Mouse (Mus musculus): ENCODE results near the gene Cdkal1. TPM values are rescaled to one million over a fixed set of nuclear protein-coding genes. Genes with fewer than 3 reads are reported as not detected.

The Cdkal1 gene
- polyA plus RNA-seq, 1 experiment from 2014 or later, result 35.4 TPM

DNA sequence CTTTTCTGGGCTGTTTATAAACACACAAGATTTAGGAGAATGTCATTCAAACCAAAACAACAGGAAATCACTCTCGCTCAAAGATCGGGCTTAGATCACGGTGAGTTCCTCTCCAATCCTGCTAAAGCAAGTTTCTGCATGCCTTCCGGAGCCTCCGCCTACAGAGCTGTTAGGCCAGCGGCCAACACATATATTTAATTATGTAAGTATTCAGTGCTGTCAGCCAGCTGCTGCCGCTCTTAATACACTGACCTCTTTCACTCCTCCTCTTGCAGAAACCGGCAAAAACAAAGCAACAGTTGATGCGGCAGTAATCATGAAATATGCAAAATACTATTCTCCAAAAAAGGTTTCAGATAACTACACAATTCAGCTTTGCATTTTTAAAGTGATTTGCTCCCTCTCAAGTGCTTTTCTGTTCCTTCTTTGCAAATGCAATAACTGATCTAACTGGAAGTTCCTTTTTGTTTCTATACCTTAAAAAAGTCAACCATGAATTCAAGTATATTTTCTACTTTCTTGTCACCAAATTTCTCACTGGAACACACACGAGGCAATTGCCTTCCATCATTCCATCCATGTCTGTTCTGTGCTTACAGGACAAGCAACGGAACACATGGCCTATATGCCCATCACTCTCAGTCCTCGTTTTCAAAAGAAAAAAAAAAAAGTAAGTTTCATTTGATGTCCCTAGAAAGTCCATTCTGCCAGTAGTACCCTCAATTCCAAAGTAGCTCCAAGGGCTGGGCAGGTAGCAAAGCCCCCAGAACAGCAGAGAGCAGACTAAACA, 85.6 kb downstream of the Cdkal1 start:
- 13% methylated on average over 12 of the region's 12 CpGs for WGBS
- no peaks in the 10 kb centered on the region for H3K27me3 ChIP-seq (ENCODE audit: insufficient read depth, low read length)
- no peak overlapping the region for H3K9ac ChIP-seq
- no peak overlapping the region for H3K4me3 ChIP-seq (ENCODE audit: low read depth, low read length)
- H3K27ac ChIP-seq (ENCODE audit: low read depth), result peak overlapping the region; percentile 64
- peak; percentile 90 for ATAC-seq (ENCODE audit: insufficient read depth)
- H3K4me1 ChIP-seq (ENCODE audit: insufficient read depth), result peaks cover 42% of the 10 kb centered on the region
- H3K36me3 ChIP-seq (ENCODE audit: insufficient read depth), result no peaks in the 10 kb centered on the region
- H3K4me2 ChIP-seq, result peak overlapping the region; percentile 6
- H3K9me3 ChIP-seq (ENCODE audit: low read depth, low read length), result no peaks in the 10 kb centered on the region
- TF ChIP-seq CTCF (IDR thresholded peaks at IDR 0.05; ENCODE audit: low read depth), result no peak
- DNase-seq, result peak; percentile 96

DNA sequence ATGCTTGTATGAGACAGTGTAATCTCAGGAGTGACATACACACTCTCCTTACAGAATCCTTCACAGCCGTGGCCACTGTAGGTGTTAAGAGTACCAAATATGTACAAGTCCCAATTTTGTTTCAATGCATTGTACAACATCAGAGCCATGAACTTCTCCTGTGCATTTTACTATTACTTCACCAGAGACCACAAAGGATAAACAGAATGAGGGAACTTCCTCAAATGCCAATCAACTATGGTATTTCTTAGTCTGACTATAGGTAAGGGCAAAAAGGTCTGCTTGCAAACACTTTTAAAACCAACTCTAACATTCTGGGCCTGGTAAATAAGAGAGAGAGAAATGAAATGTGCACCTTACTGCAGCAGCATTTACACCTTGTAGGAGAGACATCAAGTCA, 87.4 kb downstream of the Cdkal1 start:
- no peak for DNase-seq
- no peak for TF ChIP-seq CTCF (IDR thresholded peaks at IDR 0.05; ENCODE audit: low read depth)
- no peak for ATAC-seq (ENCODE audit: insufficient read depth)
- no peak overlapping the region for H3K9ac ChIP-seq
- H3K4me2 ChIP-seq, result no peak overlapping the region
- no peaks in the 10 kb centered on the region for H3K36me3 ChIP-seq (ENCODE audit: insufficient read depth)
- H3K27ac ChIP-seq (ENCODE audit: low read depth), result no peak overlapping the region
- H3K4me1 ChIP-seq (ENCODE audit: insufficient read depth), result peaks cover 32% of the 10 kb centered on the region
- no peak overlapping the region for H3K4me3 ChIP-seq (ENCODE audit: low read depth, low read length)
- 48% methylated on average over 1 of the region's 1 CpGs for WGBS
- no peaks in the 10 kb centered on the region for H3K9me3 ChIP-seq (ENCODE audit: low read depth, low read length)
- H3K27me3 ChIP-seq (ENCODE audit: insufficient read depth, low read length), result no peaks in the 10 kb centered on the region

DNA sequence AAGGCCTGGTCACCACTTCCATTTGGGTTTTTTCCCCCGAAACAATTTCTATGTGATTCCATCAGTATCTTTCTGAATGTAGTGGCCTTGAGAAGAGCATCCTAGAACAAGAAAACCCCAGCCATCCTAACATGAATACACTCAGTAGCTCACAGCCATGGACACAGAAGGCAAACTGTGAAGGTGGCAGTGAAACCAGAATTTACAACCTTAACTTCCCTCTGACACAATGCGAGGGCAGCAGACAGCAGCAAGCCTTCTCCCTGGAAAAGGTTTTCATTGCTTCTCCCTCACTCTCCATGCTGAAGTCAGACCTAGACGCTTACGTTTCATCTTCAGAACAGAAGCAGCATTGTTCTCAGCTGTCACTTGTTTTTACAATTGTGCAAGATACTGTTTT, 87.9 kb downstream of the Cdkal1 start:
- Histone ChIP-seq H3K27me3 (ENCODE audit: insufficient read depth, low read length) (no peaks in the 10 kb centered on the region), H3K9ac (no peak overlapping the region), H3K4me2 (no peak overlapping the region), H3K4me1 (ENCODE audit: insufficient read depth) (peaks cover 28% of the 10 kb centered on the region), H3K4me3 (ENCODE audit: low read depth, low read length) (no peak overlapping the region), H3K27ac (ENCODE audit: low read depth) (peak overlapping the region; percentile 68), H3K36me3 (ENCODE audit: insufficient read depth) (no peaks in the 10 kb centered on the region), H3K9me3 (ENCODE audit: low read depth, low read length) (no peaks in the 10 kb centered on the region)
- no peak for TF ChIP-seq CTCF (IDR thresholded peaks at IDR 0.05; ENCODE audit: low read depth)
- ATAC-seq (ENCODE audit: insufficient read depth) (no peak), DNase-seq (no peak)
- 61% methylated on average over 4 of the region's 4 CpGs for WGBS

DNA sequence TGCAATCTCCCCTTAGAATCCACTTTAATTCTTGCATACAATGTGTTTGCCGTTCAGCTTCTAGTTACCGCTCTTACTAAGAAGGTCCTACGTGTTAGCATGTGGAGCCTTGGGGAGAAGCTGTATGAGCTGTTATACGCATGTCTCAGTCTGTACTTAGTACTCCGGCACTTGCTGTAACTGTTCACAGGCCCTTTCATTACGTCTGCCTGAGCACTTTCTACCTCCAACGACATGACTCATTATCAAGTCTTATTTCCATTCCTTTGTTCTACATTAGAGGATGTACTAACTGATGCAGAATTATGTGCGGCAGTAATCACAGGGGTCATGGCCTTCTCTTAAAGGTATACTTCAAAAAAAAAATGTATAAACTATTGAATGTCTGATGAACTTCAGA, 89.1 kb downstream of the Cdkal1 start:
- Histone ChIP-seq H3K4me1 (ENCODE audit: insufficient read depth) (peaks cover 25% of the 10 kb centered on the region), H3K27ac (ENCODE audit: low read depth) (no peak overlapping the region), H3K9ac (no peak overlapping the region), H3K27me3 (ENCODE audit: insufficient read depth, low read length) (no peaks in the 10 kb centered on the region), H3K36me3 (ENCODE audit: insufficient read depth) (no peaks in the 10 kb centered on the region), H3K4me3 (ENCODE audit: low read depth, low read length) (no peak overlapping the region), H3K9me3 (ENCODE audit: low read depth, low read length) (no peaks in the 10 kb centered on the region), H3K4me2 (no peak overlapping the region)
- no peak for TF ChIP-seq CTCF (IDR thresholded peaks at IDR 0.05; ENCODE audit: low read depth)
- DNase-seq (no peak), ATAC-seq (ENCODE audit: insufficient read depth) (no peak)
- WGBS, result 60% methylated on average over 8 of the region's 8 CpGs

GRCm38 (mm10) chr13:29765296-29765695, 90.2 kb downstream of the Cdkal1 start:
- Histone ChIP-seq H3K27me3 (ENCODE audit: insufficient read depth, low read length) (no peaks in the 10 kb centered on the region), H3K4me3 (ENCODE audit: low read depth, low read length) (no peak overlapping the region), H3K9me3 (ENCODE audit: low read depth, low read length) (no peaks in the 10 kb centered on the region), H3K27ac (ENCODE audit: low read depth) (0 out of 2 replicates have a peak overlapping the region, but pooled peaks have one; percentile 14), H3K9ac (no peak overlapping the region), H3K4me1 (ENCODE audit: insufficient read depth) (peaks cover 18% of the 10 kb centered on the region), H3K36me3 (ENCODE audit: insufficient read depth) (no peaks in the 10 kb centered on the region), H3K4me2 (no peak overlapping the region)
- 15% methylated on average over 3 of the region's 3 CpGs for WGBS
- ATAC-seq (ENCODE audit: insufficient read depth) (no peak), DNase-seq (no peak)
- no peak for TF ChIP-seq CTCF (IDR thresholded peaks at IDR 0.05; ENCODE audit: low read depth)

DNA sequence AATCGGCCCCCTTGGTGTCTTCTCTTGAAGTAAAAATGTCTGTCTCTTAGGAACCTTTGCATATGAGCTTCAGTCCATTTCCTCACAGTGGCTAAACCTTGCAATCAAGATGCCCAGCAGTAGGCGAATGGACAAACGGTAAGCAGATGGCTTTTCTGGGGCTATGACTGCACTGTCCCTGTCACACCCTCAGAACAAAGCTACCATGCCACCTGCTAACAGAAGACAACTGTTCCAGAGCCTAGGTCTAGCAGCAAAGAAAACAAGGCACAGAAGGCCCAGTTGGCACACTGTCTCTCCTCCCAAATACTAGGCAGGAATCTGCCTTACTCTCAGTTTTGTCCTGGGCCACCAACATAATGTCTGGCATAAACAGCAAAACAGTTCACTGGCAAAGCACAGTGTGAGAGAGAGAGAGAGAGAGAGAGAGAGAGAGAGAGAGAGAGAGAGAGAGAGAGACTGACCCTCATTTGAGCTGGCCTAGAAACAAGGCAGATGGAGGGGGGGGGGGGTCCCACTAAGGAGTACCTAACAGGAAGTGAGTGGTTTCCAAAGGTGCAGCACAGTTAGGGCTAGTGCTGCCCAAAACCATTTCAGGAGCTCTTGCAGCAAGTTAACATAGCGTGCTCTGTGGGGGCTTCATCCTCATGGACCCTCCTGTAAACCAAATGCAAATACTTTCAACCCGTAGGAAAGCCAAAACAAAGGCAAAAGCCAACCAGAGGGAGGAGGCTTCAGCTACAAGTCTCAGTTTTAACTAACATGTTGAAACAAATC, 95.6 kb downstream of the Cdkal1 start:
- 0 out of 2 replicates have a peak, but pooled peaks cover 5% of the 10 kb centered on the region for H3K4me1 ChIP-seq (ENCODE audit: insufficient read depth)
- no peak overlapping the region for H3K27ac ChIP-seq (ENCODE audit: low read depth)
- DNase-seq (no peak), ATAC-seq (ENCODE audit: insufficient read depth) (no peak)
- no peaks in the 10 kb centered on the region for H3K27me3 ChIP-seq (ENCODE audit: insufficient read depth, low read length)
- 77% methylated on average over 5 of the region's 5 CpGs for WGBS
- no peak overlapping the region for H3K4me2 ChIP-seq
- no peaks in the 10 kb centered on the region for H3K9me3 ChIP-seq (ENCODE audit: low read depth, low read length)
- no peak overlapping the region for H3K4me3 ChIP-seq (ENCODE audit: low read depth, low read length)
- no peak for TF ChIP-seq CTCF (IDR thresholded peaks at IDR 0.05; ENCODE audit: low read depth)
- H3K36me3 ChIP-seq (ENCODE audit: insufficient read depth), result no peaks in the 10 kb centered on the region
- no peak overlapping the region for H3K9ac ChIP-seq

DNA sequence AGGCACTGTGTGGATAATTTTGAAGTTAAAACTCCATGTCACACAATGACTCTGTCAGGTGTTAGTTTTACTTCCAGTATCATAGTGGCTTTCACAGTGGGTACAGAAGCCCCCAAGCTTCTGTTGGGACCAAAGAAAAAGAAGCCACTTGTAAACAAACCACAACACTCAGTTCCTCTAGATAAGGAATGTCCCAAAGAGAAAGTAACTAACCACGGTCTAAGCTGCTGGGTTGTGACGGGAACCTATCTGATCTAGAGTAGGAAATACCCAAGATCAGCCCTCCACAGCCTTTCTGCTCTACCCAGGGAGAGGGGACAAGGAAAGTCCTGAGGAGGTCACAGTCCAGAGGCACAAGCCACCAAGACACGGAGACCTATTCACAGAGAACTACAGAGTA, 99.4 kb downstream of the Cdkal1 start:
- no peak for TF ChIP-seq CTCF (IDR thresholded peaks at IDR 0.05; ENCODE audit: low read depth)
- DNase-seq (no peak), ATAC-seq (ENCODE audit: insufficient read depth) (no peak)
- Histone ChIP-seq H3K4me2 (no peak overlapping the region), H3K27me3 (ENCODE audit: insufficient read depth, low read length) (no peaks in the 10 kb centered on the region), H3K36me3 (ENCODE audit: insufficient read depth) (no peaks in the 10 kb centered on the region), H3K4me1 (ENCODE audit: insufficient read depth) (0 out of 2 replicates have a peak, but pooled peaks cover 5% of the 10 kb centered on the region), H3K27ac (ENCODE audit: low read depth) (no peak overlapping the region), H3K9me3 (ENCODE audit: low read depth, low read length) (no peaks in the 10 kb centered on the region), H3K9ac (no peak overlapping the region), H3K4me3 (ENCODE audit: low read depth, low read length) (no peak overlapping the region)
- 64% methylated on average over 3 of the region's 3 CpGs for WGBS

All from lung, embryonic 14.5 days (tissue).